Mouse (Mus musculus): ENCODE results near the gene Actl7a.

Gene Actl7a

DNA sequence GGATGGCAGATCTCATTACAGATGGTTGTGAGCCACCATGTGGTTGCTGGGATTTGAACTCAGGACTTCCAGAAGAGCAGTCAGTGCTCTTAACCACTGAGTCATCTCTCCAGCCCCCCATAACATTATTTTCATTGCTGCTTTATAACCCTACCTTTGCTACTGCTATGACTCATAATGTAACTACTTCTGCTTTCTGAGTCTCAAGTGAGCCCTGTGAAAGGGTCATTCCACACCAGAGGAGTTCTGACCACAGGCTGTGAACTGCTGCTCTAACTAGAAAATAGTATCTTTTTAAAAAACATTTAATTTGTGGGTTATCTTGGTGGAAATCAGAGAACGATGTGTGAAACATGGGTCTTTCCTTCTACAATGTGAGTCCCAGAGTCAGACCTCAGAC lies 14.5 kb downstream of the Actl7a start:
- DNase-seq (ENCODE audit: low read depth, low spot score) = no peak

DNA sequence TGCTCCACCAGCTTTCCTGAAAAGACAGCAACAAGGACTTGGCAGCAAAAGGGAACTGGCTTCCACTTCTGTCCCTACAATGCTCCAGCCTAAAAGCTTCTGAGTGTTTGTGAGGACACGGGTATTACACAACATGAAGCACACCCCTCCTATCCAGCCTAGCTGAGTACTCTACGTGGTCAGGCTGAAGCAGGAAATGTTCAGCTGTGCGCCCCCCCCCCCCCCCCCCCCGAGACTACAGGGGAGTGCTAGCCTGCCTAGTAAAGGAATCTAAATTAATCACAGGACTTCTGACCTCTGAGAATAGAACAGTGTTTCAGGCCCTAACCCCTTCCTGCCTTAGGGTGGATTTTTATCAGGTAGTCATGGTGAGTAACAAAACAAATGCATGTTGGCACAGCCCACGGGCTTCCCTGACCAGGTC lies 24.7 kb downstream of the Actl7a start:
- DNase-seq (ENCODE audit: low read depth, low spot score) = no peak

DNA sequence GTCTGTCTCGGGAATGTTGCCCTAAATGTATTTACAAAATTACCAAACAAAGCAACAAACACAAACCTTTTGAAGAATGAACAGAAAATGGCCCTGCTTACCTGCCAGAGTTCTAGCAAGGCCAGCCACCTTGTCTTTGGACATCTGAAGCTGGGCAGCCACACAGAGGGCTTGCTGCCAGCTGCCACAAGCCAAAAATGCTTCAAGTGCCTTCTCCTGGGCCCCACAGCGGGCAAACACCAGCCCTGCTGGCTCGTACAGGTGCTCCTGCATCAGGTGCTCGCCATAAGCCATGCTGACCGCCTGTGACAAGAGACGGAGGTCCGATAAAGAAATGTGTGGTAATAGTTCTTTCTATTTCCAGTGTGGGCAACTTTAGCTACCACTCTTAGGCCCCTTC lies 25.7 kb downstream of the Actl7a start:
- DNase-seq (ENCODE audit: low read depth, low spot score) = no peak

- DNase-seq (ENCODE audit: low read depth, low spot score) = no peak
Observed at GRCm38 (mm10) chr4:56771065-56771464, 27.9 kb downstream of the Actl7a start.

DNA sequence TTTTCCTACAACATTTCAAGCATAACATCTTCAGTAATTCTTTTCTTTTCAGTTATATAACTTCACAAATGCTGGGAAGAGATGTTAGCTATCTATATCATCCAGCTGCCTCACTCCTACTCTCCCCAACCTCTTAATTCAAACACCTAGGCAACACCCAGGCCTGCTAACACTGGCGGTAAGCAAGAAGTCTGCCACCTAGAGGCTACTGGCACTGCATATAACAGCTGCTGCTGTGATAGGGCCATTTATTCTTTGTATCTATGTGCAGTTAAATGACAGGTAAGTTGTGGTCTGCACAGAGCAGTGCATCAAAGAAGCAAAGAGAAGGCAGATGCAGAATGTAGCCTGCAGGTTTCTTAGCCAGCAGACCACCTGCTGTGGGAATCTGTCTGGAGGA lies 48.2 kb downstream of the Actl7a start:
- no peak for DNase-seq (ENCODE audit: low read depth, low spot score)

Measured in mesoderm, embryonic 11.5 days (tissue).